Mouse (Mus musculus) adrenal gland, adult 8-10 months (tissue): Measurements from ENCODE around the gene Aspm. TPM values are rescaled to one million over a fixed set of nuclear protein-coding genes. Genes with fewer than 3 reads are reported as not detected.
"Not testable (repeated sequence)": the region's sequence is repeated elsewhere in the genome, so short reads cannot be mapped to it uniquely, and the experiment has no call there.

Experiments used
- DNase-seq: peaks from one replicate; pipeline ENCODE4 v3.0.0; 2022
- total RNA-seq, 4 experiments: library from RNA; stranded (reverse); gene quantifications; 2 replicates each; pipeline ENCODE4 v1.2.4; 2022

The Aspm gene
- 1 to 10 TPM in 1 of 4 experiments, under 1 TPM in 3; 0.67 to 1.5 (median 0.84) TPM for total RNA-seq

DNA sequence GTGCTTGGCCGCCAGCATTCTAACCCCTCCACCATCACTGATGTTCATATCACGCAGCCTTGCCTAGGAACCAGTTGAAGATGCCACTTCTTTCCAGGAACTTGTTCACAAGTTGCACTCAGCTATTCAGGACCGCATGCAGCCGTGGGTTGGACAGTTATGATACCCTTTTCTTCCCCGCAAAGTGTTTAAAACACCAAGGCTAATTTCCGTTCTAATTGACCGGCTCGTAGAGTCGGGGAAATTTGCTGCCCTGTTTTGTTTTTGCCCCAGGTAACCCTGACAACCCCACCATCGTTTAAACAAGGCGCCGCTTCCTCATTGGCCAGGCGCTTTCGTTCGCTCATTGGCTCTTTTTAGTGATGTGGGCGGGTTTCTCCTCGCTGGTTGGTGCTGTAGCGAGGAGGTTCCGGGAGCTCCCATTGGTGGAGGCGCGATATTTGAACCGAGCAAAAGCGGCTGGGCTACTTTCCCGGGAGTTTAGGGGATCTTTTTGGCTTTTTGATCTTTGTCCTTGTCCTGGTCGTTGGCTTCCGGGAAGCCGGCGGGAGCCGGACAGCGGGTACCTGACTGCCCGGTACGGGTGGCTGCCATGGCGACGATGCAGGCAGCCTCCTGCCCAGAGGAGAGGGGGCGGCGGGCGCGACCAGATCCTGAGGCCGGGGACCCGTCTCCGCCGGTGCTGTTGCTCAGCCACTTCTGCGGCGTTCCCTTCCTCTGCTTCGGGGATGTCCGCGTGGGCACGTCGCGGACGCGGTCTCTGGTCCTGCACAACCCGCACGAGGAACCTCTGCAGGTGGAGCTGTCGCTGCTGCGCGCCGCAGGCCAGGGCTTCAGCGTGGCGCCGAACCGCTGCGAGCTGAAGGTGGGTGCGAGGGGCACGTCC, at the start of gene Aspm:
Gene Aspm, plus strand, starts transcription at position 433 of the 886 bp plus-strand sequence.
- peak; percentile 86 for DNase-seq

DNA sequence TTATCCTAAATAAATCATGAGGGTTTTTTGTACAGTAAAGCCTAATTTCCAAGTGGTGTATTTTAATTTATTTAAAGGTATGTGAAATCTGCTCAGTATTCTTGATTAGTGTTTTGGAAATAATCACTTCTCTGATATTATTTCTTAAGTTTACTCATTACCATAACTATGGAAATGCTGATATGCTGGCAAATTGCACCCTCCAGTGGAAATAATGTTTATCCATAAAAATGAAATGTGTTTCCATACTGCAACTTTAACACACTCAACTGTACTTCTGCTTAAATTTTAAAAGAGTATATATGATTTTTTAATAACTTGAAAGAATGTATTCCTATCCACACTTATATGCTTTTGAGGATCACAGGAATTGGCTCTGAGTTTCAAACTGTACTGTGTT, 48.8 kb upstream of the Aspm start:
- DNase-seq: no peak

DNA sequence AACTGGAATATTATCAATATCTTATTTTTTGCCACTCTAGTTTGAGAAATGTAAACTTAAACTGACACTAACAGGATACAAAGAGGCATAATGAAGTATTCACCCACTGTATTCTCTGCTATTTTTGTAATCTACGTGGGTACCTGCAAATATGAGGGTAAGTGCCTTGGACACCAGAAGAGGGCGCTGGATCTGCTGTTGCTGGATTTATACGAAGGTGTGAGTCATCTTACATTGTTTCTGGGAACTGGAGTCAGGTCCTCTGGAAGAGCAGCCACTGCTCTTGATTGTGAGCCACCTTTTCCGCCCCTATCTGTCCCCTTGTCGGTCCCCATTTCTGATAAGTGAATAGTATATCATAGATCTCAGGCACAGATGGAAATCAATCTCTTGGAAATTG, 46.9 kb upstream of the Aspm start:
- DNase-seq: no peak

DNA sequence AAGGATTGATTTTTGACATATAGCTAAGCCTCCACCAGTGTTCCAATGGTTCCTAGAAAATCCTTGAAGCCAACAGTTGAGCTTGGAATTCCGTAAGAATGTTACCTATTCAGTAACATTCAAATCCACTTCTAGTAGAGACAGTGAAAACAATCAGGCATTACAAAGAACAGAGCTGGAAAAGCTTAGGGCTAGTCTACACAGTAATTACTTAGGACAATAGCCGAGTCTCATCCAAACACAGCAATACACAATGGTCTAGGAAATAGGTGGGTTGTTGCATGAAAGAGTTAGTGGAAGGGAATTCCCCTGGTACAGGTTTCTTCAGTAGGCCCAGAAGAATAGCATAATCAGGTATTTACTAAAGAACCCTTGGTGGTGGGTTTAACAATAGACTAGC, 42.2 kb upstream of the Aspm start:
- not testable (repeated sequence) for DNase-seq

DNA sequence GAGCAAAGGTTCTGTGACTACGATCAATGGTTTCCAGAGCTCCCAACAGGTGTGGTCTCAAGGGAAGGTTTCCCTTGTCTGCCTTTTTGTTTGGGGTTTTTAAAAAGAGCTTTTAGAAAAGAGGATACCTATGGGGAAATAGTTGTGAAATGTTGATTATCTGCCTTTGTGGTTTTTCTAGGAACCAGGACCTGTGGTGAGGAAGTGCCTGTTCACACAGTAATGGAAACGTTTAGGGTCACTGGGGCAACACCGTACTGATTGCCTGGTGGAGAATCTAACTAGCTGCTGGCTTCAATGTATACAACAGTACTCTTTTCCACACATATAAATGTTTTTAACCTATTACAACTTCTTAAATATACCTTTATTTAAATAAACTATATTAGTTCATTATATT, 41.1 kb upstream of the Aspm start:
- DNase-seq: no peak

DNA sequence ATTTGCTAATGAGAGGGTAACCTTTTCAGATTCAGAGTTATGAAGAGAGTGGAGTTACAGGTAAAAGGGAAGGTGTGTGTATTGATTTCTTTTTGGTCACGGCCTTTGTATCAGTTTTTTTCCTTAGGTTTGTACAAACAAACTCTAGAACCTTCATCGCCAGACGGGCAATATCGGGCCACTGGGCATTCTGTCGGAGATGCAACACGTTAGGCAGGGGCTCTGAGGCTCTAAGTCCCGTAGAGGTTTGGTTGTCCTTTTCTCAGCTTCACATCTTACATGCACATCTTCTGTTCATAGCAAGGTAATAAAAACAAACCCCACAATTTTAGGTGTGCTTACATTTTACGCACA, 33.1 kb upstream of the Aspm start:
- DNase-seq: no peak

DNA sequence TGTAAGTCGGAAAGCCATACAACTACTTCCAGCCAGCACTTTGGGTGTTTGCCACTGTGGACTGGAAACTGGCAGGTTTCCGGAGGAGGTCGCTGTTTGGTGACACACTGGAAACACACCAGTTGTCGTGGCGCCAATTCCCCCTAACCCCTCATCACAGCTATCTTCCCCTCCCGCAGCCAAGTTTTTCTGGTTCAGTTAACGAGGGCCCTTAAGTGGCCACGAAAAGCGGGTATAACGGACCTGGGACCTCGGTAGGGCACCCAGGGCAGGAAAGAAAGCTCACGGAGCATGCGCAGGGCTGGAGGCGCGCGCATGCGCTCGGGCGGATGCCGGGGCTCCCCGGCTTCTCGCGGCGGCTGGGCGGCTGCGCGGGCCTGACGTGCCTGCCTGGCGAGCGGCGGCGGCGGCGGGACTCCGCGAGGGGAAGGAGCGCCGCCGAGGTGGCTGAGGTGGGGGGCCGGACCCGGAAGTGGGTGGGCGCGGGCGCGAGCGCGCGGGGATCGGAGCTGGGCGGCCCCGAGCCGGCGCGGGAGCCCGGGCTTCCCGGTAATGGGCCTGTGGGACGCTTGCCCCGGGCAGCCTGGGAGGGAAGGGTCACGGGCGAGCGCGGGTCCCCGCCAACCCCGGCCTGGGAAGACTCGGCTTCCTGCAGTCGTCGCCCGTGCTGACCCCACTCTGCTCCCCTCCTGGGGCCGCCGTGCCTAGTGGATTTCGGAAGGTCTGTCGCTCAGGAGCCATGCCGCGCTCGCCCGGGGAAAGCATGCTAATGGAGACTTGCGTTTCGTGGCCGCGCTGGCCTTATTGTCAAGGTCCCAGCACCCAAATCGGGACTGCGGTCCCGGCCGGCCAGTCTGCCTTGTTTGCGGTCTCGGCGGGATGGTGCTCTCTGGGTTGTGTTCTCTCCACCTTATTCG, 32.4 kb upstream of the Aspm start, which contains the start of gene Zbtb41:
Gene Zbtb41, plus strand, starts transcription at position 414 of the 917 bp plus-strand sequence.
- DNase-seq: peak; percentile 81

DNA sequence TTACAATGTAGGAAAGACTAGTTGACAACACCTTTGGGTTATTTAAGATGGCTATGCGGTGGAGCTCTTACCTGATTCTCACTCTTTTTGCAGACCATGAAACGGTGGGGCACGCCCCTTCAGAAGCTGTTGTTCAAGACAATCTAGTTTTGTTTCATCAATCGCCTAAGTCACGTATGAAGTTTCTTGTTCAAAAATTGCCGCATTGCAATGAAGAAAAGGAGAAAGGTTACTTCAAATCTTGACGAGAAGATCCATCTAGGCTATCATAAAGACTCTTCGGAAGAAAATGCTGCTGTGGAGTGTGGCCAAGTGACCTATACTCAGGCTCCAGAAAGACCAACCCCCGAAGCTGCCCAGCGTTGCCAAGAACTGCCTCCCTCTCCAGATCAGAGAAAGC, 31.6 kb upstream of the Aspm start:
- no peak for DNase-seq

DNA sequence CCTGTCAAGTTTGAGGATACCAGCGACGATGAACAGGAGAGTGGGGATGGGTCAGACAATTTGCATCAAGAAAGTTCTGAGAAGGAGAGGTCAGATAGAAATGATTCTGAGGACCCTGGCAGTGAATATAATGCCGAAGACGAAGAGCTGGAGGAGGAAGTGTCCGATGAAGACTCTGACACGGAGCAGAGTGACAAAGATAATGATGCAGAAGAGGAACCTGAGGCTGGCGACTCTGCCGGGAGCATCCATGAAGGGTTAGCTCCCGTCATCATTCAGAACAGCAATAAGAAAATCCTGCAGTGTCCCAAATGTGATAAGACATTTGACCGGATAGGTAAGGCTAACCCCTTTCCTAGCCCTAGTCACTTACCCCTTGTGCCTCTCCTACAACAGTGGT, 30.6 kb upstream of the Aspm start:
- DNase-seq: no peak

DNA sequence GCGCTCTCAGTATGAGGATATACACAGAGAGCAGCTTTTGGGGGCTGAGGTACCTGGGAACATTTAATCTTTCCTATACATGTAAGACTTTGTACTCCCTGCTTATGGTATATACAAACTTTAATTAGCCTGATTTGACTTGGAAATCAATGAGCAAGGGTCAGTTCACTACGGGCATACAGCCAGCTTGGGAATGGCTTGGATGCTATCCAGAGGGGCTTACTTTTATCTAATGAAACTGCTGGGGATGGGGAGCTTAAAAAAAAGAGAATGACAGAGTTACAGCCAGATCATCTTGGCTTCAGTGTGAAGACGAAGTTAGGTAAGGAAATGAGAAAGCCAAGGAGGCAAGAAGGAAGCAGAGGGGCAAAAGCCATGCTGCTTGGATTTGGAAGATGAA, 29.6 kb upstream of the Aspm start:
- no peak for DNase-seq

DNA sequence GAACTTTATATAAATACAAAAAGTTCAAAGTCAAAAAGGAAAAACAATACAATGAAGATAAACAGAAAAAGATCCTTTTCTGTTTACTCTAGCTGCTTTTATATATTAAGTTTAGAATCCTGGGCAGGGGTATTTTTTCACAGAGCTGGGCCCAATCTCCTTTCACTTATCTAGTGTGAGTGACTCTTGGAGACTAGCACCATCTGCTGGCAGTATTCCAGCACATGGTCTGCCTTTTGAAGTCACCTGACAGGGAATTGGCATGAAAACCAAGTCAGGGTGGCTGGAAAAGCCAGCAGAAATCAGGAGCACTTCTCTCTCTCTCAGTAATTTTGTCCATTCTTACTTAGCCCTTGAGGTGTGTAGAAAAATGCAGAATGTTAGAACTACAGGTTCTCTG, 16.2 kb upstream of the Aspm start:
- DNase-seq: peak; percentile 22

DNA sequence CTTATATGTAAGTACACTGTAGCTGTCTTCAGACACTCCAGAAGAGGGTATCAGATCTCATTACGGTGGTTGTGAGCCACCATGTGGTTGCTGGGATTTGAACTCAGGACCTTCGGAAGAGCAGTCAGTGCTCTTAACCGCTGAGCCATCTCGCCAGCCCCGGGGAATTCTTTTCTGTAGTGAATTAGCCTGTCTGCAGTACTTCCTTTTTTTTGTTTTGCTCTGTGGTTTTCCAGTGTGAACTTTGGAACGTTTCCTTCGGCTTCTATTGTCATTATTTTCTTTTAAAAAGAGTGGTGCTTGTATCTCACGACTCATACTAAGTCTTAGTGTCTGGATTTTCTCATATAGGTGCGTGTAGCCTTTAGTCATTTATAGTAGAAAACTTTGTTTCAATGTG, 11.5 kb upstream of the Aspm start:
- not testable (repeated sequence) for DNase-seq

DNA sequence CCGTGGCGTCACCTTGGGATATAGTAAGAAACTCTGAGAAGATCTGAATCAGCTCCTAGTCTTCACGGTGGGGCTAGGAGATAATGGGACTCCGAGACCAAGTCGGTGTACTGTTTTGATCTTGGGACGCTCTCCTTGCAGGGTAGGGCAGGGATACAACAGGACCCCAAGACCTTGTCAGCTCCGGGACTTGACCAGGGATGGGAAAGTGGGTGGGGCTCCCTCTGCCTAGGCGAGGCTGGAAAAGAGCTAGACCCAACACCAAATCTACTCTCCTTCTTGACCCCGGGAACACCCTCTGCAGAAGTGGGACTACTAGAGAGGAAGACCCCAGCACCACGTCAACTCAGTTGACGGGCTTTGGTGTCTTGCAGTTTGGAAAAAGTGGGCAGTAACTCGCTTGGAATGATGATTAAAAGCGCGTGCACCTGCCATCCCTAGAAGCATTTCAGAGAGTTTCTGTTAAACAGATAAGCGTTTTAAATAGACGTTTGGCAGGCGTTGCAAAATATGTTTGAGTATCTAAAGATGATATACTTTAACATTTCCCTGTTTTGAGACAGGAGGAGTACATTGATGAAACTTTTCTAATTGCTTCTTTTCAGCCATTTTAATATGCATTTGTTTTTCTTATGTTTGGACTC, 776 bp downstream of the Aspm start:
- DNase-seq: no peak

DNA sequence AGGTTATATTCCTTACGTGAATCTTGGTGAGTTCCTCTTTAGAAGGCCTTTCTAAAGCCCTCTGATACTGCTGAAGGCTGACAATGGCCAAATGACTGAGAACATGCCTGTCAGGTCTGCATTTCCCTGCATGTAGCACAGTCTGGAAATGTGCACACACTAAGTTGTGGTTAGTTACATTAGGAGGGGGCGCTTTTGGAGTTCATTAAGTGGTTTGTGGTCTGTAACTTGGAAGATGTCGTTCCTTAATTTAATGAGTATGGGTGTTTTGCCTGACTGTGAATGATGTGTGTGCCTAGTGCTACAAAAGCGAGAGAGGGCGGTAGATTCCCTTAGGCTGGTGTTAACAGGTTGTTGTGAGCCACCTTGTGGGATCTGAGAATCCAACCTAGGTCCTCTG, 6.2 kb downstream of the Aspm start:
- DNase-seq: no peak

DNA sequence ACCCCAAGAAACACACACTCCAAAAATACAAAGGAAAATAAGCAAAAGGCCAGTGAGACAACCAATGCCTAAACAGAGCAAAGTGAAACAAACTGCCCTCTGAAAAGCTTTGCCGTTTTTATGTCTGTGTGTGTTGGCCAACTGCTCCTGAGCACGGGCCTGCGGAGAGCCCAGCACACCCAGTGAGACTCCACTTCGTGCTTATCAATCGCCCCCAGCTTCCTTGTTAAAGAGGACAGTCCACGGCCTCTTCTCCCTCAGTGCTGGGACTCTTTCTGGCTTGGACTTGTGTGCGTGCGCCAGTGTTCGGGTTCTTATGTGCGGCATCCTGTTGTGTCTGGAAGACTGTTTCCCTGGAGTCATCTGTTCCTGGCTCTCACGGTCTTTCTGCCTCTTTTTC, 11.4 kb downstream of the Aspm start:
- DNase-seq: no peak

DNA sequence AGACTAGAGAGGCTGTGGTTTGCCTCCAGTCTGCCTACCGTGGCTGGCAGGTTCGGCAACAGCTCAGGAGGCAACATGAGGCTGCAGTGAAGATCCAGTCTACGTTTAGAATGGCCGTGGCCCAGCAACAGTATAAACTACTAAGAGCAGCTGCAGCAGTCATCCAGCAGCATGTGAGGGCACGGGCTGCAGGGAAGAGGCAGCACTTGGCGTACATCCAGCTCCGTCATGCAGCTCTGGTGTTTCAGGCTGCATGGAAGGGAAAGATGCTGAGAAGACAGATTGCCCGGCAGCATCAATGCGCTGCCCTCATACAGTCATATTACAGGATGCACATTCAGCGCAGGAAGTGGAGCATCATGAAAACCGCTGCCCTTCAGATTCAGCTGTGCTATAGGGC, 24.3 kb downstream of the Aspm start:
- DNase-seq: no peak

DNA sequence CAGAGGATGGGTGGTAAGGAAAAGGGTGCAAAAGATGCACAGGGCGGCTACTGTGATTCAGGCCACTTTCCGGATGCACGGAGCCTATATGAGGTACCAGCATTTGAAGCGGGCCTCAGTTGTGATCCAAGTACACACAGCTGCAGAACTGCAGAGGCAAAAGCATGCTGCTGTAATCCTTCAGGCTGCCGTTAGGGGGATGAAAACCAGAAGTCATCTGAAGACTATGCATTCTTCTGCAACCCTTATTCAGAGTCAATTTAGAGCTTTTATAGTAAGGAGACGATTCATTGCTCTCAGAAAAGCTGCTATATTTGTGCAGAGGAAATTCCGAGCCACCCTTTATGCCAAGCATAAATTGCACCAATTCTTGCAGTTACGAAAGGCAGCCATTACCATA, 25.7 kb downstream of the Aspm start:
- DNase-seq: no peak

DNA sequence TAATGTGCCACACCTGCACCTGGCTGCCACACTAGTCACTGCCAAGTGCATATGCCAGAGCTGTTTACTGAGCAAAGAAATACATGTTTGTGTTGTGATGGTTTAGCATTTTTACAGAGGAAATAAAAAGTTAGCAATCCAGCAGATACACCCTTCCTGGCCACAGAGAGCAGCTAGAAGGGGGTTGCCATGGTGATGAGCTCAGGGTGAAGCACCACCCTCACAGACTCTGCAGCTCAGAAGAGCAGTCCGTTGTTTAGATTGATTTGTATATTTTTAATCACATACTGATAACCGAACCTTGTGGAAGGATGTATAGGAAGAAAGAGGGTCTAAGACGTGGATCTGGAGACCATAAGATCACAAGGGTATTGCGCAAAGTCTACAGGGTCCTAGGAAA, 26.6 kb downstream of the Aspm start:
- DNase-seq: no peak

DNA sequence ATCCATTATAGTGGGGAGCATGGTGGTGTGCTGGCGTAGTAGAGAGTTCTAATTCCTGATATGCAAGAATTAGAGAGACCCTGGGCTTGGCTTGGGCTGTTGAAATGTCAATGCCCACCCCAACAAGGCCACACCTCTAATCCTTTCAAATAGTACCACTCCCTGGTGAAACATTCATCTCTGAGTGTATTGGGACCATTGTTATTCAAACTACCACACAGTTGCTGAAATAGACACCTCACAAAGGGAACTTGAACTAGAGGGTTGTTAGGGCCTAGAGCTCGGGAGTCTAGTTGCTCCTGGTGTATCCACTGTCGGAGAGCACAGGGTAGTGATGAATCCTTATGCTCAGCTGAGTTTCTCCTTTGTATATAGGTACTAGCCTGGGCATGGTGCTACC, 40.1 kb downstream of the Aspm start:
- no peak for DNase-seq

DNA sequence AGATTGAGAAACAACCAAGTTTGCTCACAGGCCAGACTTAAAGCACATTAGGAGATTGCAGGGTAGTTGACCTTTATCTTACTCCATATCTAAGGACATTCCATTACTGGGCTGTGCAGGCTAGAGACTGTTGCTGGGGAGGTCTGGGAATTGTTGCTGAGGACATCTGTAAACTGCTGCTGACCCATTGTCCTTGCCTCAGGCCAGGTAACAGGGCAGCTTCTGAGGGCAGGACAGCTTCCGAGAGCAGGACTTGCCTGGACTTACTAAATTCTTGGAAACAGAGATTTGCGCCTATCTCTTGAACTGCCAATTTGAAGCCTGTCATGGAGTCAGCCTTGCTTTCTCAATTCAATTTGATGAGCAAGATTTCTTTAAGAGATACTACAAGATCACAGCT, 40.8 kb downstream of the Aspm start:
- DNase-seq: no peak

DNA sequence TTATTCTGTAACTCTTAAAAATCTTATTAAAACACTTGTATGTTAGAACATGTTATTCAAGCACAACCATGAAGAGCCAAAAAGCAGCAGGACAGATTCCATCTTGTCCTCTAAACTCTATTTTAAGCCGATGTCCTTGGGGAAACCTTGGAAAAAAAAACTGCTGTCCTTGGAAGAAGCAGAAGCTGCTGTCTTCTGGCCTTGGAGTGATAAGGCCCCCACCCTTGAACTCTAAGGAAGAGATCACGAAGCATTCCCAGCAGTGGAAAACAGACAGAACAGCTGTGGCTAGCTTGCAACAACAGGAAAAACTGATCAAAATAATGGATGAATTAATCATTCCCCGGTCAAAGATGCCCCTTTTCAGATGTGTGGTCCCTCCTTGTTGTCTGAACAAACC, 41.6 kb downstream of the Aspm start:
- no peak for DNase-seq

DNA sequence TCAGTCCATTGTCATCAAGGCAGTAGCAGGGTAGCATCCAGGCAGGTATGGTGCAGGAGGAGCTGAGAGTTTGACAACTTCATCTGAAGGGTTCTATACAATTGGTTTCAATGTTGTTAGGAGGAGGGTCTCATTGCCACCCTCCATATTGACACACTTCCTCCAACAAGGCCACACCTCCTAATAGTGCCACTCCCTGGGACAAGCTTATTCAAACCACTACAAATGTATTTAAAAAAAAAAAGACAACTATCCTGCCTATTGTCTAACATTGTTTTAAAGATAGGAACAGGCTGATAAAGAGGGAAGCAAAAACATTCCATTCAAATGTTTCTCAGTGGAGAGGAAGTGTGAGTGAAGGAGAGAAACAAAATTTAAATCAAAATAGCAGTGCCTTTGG, 45.2 kb downstream of the Aspm start:
- DNase-seq: no peak

DNA sequence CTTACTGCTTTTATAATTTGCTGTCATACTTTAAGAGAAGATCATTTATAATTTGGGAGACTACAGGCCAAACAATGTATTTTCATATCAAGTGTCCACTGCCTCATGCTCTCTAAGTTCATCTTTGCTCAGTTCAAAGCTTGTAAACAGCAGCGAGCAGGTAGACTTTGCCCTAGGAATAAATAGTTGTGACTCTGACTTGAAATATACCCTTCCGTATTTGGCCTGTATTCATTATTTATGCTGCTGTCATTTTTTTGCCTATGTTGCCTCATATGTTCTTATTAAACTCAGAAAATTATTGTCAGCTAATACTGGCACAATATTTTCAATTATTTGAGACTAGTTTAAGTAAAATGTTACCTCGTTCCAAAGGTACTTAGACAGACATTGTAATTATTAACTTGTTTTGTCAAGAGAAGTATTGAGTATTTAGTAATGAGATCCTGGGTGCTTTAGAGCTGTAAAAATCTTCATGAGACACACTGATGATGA, 46.7 kb downstream of the Aspm start, which contains the start of gene F13b:
Gene F13b, plus strand, starts transcription at position 445 of the 495 bp plus-strand sequence.
- DNase-seq: no peak
